Mouse (Mus musculus) v-Abl transformed pro-B cells (cell line): Measurements from ENCODE around the gene Fgf18.

Experiments
- in situ Hi-C, 2 experiments: fragments of 400-800 bp; cut with MboI; formaldehyde crosslinking; loops; one replicate each; pipeline ENCODE4 v1.15.1; 2025; ENCODE audit not compliant: unreplicated experiment in 2 of 2

Fgf18 gene

GRCm38 (mm10) chr11:33152997-33153396 is 5.8 kb upstream of the Fgf18 start:
- in situ Hi-C loops = loop anchor here (10.0 to 25.0 kb wide), 5 partner anchors 516 to 1684 kb away; partner anchors contain the start of genes Bod1 (in 1 of the 2), Fbxw11 (in 1 of the 2) and Spdl1 (in 1 of the 2)

GRCm38 (mm10) chr11:33151780-33152145 is 4.6 kb upstream of the Fgf18 start:
- in situ Hi-C loops = loop anchor here (10.0 to 25.0 kb wide), 5 partner anchors 514 to 1686 kb away; partner anchors contain the start of genes Bod1 (in 1 of the 2), Fbxw11 (in 1 of the 2) and Spdl1 (in 1 of the 2)

- in situ Hi-C loops = loop anchor here (10.0 to 25.0 kb wide), 5 partner anchors 514 to 1686 kb away; partner anchors contain the start of genes Bod1 (in 1 of the 2), Fbxw11 (in 1 of the 2) and Spdl1 (in 1 of the 2)
These were observed 4.1 kb upstream of the Fgf18 start for GRCm38 (mm10) chr11:33151128-33151779.

- in situ Hi-C loops = loop anchor here (10.0 to 25.0 kb wide), 5 partner anchors 513 to 1687 kb away; partner anchors contain the start of genes Bod1 (in 1 of the 2), Fbxw11 (in 1 of the 2) and Spdl1 (in 1 of the 2)
These were observed 3.2 kb upstream of the Fgf18 start for GRCm38 (mm10) chr11:33150364-33150763.

- in situ Hi-C loops = loop anchor here in 1 of 2 experiments (25.0 kb wide), 2 partner anchors 687 to 1487 kb away; partner anchors contain the start of genes Bod1 and Ubtd2
These were observed 2.3 kb upstream of the Fgf18 start for GRCm38 (mm10) chr11:33149453-33149852.

GRCm38 (mm10) chr11:33149088-33149436 is 1.9 kb upstream of the Fgf18 start:
- in situ Hi-C loops = loop anchor here in 1 of 2 experiments (25.0 kb wide), 2 partner anchors 687 to 1487 kb away; partner anchors contain the start of genes Bod1 and Ubtd2

GRCm38 (mm10) chr11:33148338-33149087 is 1.3 kb upstream of the Fgf18 start:
- in situ Hi-C loops = loop anchor here in 1 of 2 experiments (25.0 kb wide), 2 partner anchors 686 to 1486 kb away; partner anchors contain the start of genes Bod1 and Ubtd2

- in situ Hi-C loops = loop anchor here in 1 of 2 experiments (25.0 kb wide), 2 partner anchors 685 to 1485 kb away; partner anchors contain the start of genes Bod1 and Ubtd2
These were observed 555 bp upstream of the Fgf18 start for GRCm38 (mm10) chr11:33147572-33148337.

GRCm38 (mm10) chr11:33146651-33147131 is 509 bp downstream of the Fgf18 start:
- in situ Hi-C loops = loop anchor here in 1 of 2 experiments (25.0 kb wide), 2 partner anchors 684 to 1484 kb away; partner anchors contain the start of genes Bod1 and Ubtd2

GRCm38 (mm10) chr11:33146143-33146497 is 1.1 kb downstream of the Fgf18 start:
- in situ Hi-C loops = loop anchor here in 1 of 2 experiments (25.0 kb wide), 2 partner anchors 684 to 1484 kb away; partner anchors contain the start of genes Bod1 and Ubtd2

GRCm38 (mm10) chr11:33145201-33146142 is 1.7 kb downstream of the Fgf18 start:
- in situ Hi-C loops = loop anchor here in 1 of 2 experiments (25.0 kb wide), 2 partner anchors 683 to 1483 kb away; partner anchors contain the start of genes Bod1 and Ubtd2

- in situ Hi-C loops = loop anchor here in 1 of 2 experiments (25.0 kb wide), 2 partner anchors 682 to 1482 kb away; partner anchors contain the start of genes Bod1 and Ubtd2
These were observed 3.3 kb downstream of the Fgf18 start for GRCm38 (mm10) chr11:33143906-33144305.

GRCm38 (mm10) chr11:33142801-33143200 is 4.4 kb downstream of the Fgf18 start:
- in situ Hi-C loops = loop anchor here in 1 of 2 experiments (25.0 kb wide), 2 partner anchors 680 to 1480 kb away; partner anchors contain the start of genes Bod1 and Ubtd2

GRCm38 (mm10) chr11:33140111-33140460 is 7.1 kb downstream of the Fgf18 start:
- in situ Hi-C loops = loop anchor here in 1 of 2 experiments (25.0 kb wide), 2 partner anchors 678 to 1478 kb away; partner anchors contain the start of genes Bod1 and Ubtd2

- in situ Hi-C loops = loop anchor here in 1 of 2 experiments (5.0 to 25.0 kb wide), 3 partner anchors 422 to 1477 kb away; partner anchors contain the start of genes Bod1 and Ubtd2
These were observed 7.6 kb downstream of the Fgf18 start for GRCm38 (mm10) chr11:33139458-33140110.

- in situ Hi-C loops = loop anchor here in 1 of 2 experiments (5.0 to 25.0 kb wide), 3 partner anchors 421 to 1476 kb away; partner anchors contain the start of genes Bod1 and Ubtd2
These were observed 8.5 kb downstream of the Fgf18 start for GRCm38 (mm10) chr11:33138686-33139085.

GRCm38 (mm10) chr11:33134391-33134986 is 12.7 kb downstream of the Fgf18 start:
- in situ Hi-C loops = loop anchor here in 1 of 2 experiments (25.0 kb wide), 2 partner anchors 672 to 1472 kb away; partner anchors contain the start of genes Bod1 and Ubtd2
